Mouse (Mus musculus): ENCODE results near the gene Ip6k1.

Gene Ip6k1

DNA sequence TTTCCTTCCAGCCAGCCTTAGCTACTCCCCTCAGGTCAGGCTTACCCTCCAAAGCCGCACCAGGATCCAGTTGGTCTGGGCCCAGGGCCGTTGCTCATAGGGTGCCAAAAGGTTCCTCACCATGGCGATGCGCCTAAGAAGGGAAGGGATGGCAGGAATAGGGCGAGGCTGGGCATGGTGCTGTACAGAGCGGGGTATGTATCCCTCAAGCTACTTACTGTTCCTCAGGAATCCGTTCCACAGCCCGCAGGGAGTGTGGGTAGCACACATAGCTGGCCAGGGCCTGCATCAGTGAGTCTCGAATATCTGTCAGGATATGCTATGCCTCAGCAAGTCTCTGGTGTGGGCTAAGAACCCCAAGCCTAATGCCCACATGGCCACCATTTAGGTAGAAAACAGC is 56.0 kb downstream of the Ip6k1 start:
- no peak for DNase-seq

DNA sequence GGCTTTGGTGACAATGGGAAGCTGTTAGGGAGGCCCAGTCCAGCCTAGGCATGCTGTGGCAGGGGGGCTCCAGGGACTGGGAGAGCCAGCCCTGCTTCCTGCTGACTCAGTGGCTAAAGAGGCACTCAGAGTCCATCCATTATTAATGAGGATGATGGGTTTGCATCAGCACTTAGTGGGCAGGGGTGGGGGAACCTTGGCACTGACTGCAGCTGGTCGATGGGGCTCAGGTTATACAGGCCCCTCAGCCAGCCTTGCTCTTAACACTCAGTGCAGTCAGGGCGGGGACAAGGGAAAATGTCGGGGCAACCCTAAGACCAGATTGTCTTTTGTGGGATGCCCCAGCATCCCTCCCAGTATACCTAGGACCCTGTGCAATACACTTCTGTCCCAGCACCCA is 59.8 kb downstream of the Ip6k1 start:
- DNase-seq, result no peak

DNA sequence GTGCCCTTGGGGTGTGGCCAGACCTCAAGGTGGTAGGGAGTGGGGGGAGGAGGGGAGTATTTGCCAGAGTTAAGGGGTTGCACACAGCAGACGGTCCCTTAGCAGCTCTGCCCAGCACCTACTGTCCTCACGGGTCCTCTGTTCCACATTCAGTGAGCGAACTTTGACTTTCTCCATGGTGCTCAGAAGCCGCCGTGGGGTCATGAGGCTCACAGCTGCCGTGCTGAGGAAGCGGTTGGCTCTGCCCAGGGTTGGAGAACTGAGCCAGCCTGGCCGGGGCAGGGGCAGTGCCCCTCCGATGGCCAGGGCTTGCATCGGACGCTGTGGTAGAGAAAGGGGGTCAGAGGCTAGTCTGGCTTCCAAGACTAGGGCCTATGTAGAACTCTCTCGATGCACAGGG is 61.1 kb downstream of the Ip6k1 start:
- DNase-seq, result no peak

DNA sequence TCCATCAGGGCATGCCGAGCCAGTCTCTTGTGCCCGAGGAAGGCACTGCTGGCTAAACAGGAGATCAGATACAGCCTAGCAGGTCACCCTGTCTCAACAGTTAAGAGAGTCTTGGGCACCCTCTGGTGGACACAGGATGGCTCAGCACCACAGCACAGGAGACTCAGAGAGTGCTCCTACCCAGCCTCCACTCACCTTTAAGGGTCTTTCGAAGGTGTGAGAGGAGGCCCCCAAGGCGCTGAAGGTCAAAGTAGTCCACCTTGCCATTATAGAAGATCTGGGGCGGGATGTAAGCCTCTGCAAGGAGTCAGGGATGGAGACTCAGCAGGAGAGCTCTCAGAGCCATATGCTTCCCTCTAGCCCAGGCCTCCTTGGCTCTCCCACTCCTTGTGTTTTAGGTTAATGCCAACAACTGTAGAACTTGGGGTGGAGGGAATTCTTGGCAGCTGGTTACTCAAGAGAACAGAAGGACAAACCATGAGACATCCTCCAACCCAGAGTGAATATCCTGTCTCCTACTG is 63.2 kb downstream of the Ip6k1 start:
- no peak for DNase-seq

DNA sequence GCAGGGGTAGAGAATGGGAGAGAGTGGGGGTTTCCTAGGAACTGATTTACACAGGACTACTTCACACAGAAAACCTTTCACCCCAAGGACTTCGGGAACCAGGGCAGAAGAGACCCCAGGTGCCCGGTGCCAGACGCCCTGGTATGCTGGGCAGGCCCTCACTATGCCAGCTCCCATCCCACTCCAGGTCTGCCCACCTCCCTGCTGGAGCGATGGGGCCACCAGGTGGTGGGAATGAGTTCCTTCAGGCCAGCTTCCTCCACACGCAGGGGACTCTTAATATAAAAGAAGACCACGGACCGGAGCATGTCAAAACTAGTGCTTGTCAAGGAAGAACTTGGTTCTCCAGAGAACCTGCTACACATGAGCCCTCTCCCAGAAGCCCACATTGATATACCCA is 64.9 kb downstream of the Ip6k1 start:
- no peak for DNase-seq

DNA sequence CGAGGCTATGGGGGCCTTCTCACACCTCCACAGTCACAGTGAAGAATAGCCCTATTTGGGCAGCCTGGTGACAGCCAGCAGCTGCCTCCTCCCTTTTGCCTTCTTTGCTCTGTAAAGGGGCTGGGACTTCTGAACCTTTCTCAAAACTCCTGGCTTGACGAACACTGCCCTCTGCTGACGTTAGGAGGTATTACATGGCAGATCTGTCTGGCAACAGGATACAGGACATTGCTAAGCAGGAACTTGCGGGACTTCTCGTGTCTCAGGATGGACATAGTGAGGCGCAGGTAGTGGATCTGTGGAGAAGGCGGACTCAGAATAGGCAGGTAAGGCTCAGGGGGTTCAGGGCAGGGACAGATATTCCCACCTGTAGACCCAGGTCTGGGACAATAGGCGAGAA is 65.6 kb downstream of the Ip6k1 start:
- peak in 1 of 2 experiments; percentile 65 for DNase-seq

DNA sequence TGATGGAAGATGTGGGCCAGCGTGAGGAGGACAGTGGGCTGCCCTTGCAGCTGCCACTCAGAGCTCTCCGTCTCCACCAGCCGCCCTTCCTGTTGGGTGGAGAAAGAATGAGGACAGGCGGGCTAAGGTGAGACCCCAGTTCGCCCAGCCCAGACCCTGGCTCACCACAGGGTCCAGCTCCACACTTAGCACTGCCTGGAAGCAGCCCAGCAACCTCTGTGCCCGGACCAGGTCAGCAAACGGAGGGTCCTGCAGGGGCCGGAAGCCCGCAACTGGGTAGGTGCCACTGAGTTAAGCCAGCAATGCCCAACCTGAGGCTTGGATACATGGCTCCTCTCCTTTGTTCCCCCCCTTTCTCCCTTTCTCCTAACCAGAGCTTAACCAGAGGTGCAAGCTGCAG is 66.7 kb downstream of the Ip6k1 start:
- DNase-seq, result no peak

DNA sequence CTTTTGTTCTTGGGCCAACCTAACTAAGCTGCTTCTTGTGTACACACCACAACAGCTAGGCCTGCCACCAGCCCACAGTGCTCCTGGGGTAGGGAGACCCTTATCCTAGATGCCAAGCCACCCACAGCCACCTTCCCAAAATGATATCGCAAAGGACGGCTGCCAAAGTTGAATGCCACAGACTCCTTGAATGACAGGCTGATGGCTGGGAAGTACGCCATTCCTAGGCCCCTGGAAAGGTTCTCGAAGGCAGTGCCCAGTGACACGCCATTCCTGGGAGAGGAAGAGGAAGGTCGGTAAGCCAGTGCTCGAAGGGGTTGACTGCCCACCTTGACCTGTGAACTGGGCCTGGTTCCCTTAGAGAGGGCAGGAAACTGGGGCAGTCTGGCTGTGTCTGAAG is 67.2 kb downstream of the Ip6k1 start:
- DNase-seq, result no peak

DNA sequence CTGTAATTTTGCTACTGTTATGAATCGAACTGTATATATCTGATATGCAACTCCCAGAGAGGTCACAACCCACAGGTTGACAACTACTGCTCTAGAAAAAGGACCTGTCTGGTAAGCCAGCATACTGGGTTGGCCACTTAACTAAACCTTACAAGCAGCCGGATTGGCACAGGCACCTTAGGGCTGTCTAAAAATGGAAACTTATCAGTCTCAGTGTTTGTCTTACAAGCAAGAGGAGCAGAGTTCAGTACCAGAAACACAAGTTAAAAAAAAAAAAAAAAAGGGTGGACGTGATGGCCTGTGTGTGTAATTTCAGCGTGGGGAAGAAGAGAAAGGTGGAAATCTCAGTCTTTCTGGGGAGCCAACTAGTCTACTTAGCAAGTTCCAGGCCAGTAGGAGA is 69.5 kb downstream of the Ip6k1 start:
- DNase-seq, result no peak

DNA sequence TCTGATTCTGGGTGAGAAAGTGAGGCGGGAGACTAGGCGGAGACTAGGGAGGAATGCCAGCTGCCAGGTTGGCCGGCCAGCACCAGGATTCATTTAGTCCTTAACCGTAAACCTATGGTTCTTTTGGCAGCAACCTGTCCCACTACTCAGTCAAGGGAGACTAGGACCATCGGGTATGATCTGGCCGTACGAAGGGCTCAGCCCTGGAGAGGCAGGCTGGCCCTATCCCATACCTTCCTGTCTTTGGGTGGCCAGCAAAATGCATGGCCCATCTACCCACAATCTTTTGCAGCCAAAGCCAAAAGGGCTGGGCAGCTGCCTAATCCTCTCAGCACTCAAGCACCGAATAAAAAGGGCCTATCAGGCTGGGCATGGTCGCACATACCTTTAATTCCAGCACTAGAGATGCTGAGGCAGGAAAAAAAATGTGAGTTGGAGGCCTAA is 70.2 kb downstream of the Ip6k1 start:
- DNase-seq, result no peak

DNA sequence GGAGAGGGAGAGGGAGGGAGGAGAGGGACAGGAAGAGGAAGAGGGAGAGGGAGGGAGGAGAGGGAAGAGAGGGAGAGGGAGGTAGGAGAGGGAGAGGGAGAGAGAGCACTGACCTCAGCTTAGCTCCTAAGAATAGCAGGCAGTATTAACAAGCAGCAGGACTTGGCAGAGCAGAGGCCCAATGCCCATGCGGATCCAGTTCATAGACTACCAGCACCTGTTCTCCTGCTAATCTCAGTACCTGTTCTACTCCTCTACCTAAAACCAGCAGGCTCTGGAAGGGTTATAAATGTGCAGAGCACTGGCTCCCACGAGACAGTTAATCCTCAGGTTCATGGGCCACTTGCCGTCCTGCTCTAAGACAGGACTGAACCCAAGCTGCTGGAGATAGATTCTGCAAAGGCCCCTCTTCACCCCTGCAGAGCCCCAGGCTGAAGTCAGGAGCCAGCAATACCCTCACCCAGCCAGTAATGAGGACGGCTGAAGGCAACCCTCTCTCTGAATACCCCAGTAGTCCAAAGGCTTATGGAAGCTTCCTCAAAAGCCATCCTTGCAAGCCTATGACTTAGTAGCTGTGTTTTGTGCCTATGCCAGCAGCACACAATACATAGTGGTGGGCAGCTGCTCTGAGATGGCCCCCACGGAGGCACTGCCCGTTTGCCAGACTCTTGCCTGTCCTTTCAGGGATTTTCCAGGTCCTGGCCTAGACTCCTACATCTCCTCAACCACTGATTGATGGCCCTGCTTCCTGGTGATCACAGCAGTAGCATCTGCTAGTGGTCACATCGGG is 71.0 kb downstream of the Ip6k1 start:
- DNase-seq, result no peak

DNA sequence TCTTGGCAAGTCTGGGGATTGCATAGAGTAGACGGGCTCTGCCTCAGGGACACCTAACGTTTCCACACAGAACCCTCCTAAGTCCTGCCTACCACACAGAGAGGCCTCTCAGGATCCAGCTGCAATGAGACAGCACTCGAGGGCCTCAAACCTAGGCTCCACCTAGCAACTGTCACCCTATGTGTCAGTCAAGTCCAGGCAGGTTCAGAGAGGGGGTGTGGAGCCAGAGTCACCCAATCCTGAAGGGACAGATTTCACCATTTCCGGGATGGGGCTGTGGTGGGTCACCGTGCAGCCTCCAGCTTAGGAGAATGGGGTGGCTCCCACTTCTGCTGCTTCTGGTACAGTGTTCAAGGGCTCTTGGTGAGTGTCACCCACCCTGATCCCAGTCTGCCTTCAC is 77.9 kb downstream of the Ip6k1 start, which contains the start of gene Mst1:
Gene Mst1, plus strand, starts transcription at position 269 of the 400 bp plus-strand sequence.
- no peak for DNase-seq

DNA sequence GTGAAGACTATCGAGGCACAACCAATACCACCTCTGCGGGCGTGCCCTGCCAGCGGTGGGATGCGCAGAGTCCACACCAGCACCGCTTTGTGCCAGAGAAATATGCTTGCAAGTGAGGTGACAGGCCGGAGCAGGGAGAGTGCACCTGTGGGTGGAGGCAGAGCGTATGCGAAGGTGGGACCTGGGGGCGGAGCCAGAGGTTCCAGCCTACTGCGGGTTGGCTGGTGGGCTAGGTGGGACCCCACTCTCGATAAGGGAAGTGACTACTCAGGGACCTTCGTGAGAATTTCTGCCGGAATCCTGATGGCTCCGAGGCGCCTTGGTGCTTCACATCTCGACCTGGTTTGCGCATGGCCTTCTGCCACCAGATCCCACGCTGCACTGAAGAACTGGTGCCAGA is 80.2 kb downstream of the Ip6k1 start:
- DNase-seq, result no peak

DNA sequence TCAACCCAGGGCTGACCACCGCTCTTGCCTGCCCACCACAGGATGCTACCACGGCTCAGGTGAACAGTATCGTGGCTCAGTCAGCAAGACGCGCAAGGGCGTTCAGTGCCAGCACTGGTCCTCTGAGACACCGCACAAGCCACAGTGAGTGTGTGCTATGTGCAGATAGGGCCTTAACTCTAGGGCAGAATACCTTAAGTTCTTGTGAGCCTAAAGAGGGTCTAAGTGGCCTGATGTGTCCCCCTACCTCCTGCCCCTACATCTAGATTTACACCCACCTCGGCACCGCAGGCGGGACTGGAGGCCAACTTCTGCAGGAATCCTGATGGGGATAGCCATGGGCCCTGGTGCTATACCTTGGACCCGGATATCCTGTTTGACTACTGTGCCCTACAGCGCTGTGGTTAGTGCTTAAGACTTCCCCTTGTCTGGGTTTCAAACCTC is 80.7 kb downstream of the Ip6k1 start, which contains the start of gene Rnf123:
Gene Rnf123, minus strand, starts transcription at position 359 of the 444 bp plus-strand sequence.
- no peak for DNase-seq

DNA sequence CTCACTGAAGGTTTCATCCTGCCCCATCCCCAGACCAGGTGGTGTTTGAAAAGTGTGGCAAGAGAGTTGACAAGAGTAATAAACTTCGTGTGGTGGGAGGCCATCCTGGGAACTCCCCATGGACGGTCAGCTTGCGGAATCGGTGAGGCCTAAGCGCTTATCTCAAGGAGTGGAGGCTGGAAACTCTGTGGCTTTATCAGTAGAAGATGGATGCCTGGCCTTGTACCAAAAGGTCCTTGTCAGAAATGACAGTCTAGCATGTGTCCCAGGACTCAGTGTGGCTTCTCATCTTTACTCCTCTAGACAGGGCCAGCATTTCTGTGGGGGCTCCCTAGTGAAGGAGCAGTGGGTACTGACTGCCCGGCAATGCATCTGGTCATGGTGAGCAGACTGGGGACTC is 81.3 kb downstream of the Ip6k1 start:
- DNase-seq, result no peak

DNA sequence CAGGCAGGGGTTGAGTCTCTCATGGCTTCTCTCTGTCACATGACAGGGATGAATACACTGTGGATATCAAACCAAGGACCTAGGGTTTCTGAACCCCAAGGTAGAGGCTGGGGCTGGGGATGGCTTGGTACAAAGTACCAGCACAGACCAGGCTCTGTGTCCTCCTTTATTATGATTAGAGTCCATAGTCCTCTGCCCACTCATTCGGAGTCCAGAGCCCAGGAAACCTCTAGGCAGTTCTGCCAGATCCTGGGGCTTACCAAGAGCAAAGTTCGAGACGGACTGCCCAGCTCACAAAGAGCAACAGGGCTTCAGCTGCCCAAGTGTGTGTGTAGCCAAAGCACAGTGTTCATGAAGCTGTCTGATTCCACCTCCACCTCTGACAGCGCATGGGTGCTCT is 83.0 kb downstream of the Ip6k1 start:
- DNase-seq, result no peak

DNA sequence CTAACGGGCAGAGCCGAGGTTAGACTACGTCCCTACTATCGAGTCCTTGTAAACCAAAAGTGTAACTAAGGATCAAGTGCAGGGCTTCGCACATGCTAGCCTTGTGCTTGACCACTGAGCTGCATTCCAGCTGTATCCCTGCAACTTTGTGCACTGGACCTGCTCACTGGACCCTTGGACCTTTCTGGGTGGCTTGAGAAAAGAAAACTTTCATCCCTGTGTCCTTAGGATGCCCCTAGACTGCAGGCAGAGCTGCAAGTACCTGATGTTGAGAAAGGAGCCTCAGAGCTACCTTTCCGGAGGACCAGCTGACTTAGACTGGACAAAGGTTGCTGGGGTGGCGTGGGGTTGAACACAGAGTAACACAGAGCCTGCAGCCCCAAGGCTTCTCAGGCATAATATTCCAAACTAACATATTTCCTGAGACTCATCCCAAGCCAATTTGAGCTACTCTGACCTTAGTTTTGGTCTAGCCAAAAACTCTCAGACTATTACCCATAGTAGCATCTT is 88.4 kb downstream of the Ip6k1 start:
- DNase-seq, result no peak

DNA sequence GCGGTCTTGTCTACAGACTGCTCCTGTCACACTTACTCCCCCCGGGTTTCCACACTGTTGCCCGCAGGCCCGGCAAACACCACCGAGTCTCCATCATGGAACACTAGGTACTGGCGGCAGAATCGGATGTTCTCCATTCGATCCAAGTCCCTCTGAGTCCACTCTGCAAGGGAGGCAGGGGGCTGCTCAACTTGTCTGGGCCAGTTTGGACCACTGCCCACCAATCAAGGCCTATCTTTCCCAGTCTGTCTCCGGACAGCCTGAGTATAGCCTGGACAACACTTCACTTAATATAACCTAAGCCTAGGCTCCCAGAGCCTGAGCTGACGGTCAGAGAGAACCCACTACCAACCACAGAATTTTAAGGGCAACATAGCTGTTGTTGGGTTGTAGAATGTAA is 91.3 kb downstream of the Ip6k1 start:
- DNase-seq, result no peak

DNA sequence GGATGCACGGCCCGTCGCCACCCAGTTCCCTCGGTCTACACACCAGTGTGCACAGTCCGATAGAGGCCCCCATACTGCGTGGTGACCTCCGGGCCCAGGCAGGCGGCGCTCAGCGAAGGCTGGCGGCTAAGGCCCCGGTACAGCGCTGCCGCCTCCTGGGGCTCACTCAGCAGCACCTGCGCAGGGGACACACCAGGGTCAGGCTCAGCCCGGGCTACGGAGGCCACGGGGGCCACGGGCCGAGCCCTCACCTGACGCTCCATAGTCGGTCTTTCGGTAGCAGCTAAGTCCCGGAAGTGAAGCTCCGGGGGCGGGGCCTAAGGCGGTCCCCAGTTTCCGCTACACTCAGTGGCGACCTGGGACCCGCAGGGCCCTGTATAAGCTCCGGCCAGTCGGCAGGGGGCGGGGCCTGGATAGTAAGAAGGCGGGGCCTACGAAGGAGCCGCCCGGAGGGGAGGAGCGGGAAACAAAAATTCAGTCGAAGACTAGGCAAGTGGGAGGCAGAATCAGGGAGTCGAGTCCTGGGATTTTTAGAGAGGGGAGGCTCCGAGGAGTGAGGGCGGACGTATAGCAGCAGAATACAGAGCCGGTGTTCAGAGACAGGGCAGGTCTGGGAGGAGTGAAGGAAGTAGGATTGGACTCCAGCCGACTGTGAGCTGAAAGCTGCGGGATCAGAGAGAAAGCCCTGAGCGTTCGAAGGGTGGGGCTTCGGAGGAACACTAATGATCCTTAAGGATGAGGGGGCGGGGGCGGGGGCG is 92.1 kb downstream of the Ip6k1 start, which contains the start of gene Apeh:
Gene Apeh, minus strand, starts transcription at position 423 of the 758 bp plus-strand sequence.
- peak; percentile 91 to 94 for DNase-seq

DNA sequence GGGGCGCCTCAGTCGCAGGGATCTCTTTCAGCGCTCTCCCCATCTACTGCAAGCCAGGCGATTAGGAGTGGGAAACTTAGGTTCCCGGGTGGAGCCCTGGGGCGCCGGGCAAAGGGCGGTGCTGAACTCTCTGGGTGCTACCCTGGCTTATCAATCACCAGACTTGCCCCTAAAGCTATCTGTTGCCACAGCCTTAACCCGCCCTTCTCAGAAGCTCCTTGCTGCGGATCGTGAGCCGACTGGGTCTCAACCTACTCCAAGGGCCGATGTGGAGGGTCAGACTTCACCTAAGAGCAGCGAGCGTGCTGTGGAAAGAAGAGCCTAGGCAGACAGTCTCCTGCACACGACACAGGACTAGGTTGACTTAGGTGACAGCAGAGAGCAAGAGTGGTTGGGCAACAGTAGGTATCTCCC is 92.7 kb downstream of the Ip6k1 start:
- no peak for DNase-seq

DNA sequence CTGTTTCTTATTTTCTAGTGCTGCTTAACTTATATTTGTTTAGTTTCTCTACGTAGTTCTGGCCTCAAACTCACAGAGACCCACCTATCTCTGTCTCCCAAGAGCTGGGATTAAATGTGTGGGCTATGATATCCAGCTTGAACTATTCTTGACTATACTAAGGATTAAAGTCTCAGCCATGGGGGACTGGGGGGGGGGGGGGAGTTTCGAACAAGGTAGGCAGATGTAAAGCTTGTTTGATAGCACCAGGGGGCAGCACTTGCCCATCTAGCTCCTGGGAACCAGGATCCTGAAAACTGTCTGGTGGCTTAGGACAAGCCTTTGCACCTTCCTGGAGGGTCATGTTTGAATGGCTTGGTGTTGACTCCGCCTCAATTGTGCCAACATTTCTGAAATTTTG is 93.2 kb downstream of the Ip6k1 start:
- no peak for DNase-seq

DNA sequence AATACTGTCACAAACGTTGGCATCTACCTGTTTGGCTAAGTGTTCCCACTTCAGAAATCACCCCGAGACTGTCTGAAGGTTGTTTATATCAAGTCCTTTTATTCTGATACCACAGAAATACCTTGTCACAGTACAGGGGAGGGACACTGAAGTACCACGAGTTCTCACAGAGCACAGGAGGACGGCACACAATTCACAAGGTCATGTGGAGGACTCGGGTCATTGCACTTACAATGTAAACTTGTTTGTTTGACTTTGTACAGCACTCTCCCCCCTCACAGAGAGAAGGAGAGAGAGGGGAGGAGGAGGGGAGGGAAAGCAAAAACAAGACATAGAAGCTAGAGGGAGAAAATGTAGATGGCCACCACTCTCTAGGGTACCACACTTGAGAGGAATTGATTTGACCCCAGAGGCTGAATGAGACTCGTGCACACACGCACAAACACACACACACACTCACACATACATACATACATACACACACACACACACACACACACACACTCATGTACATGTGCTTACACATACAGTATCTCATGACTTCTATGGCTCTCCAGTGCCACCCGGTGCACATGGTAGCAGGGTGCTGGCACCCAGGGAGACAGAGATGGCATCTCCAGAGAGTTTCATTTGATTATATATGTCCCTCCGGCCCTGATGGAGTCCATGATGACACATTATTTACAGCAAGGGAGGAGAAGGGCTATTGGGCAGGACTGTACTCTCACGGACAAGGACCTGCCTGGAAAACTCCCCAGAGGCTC is 93.8 kb downstream of the Ip6k1 start:
- no peak for DNase-seq
